Mouse (Mus musculus) common myeloid progenitor, adult 5-6 weeks (primary cell): ENCODE data around the gene Larp4. TPM values are rescaled to one million over a fixed set of nuclear protein-coding genes. Genes with fewer than 3 reads are reported as not detected.
"Not testable (repeated sequence)": the region's sequence is repeated elsewhere in the genome, so short reads cannot be mapped to it uniquely, and the experiment has no call there.

Experiments
- ATAC-seq: replicated peaks from 2 replicates; pipeline ENCODE4 v1.8.0; 2016; ENCODE audit warnings: low read depth, mild to moderate bottlenecking, moderate TSS enrichment, inconsistent platforms; ENCODE audit not compliant: poor library complexity, severe bottlenecking
- total RNA-seq: library from RNA; stranded (forward); fragments of 200-1000, 187-1606 nt; gene quantifications from 2 replicates; pipeline ENCODE4 v1.2.3, GENCODE M21; 2017

The Larp4 gene
- 99.0 and 109 TPM in 2 replicates for total RNA-seq

- not testable (repeated sequence) for ATAC-seq
Observed at GRCm38 (mm10) chr15:99969765-99970164, at the start of gene Larp4. TSS of gene Larp4 (plus strand) at chr15:99970065.

DNA sequence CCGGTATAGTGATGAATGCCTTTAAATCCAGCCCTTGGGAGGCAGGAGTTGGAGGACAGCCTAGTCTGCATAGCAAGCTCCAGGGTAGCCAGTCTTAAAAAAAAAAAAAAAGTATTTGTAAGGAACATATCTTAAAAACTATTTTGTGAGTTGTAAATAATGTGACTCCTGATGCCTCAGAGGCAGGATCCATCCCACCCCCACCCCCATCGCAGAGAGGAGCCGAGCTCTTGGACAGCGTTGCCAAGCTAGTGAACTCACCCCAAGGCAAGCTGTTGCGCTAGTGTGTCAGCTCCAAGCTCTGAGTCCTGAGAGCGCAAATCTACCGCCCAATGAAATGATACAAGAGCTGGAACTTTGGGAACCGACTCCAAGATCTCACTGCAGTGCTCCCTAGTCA lies 38.6 kb upstream of the Larp4 start:
- no peak for ATAC-seq

DNA sequence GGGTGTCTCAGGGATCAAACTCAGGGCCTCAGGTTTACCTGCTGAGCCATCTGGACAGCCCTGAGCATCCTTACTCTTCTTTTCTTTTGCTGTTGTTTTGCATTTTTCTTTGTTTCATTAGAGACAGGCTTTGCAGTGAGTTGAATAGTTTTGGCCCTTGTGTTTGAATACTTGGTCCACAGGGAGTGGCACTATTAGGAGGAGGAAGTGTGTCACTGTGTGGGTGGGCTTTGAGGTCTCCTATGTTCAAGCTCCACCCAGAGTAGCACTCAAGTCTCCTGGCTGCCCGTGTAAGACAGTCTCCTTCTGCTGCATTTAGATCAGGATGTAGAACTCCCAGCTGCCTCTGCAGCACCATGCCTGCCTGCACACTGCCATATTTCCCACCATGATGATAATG lies 35.4 kb upstream of the Larp4 start:
- no peak for ATAC-seq

DNA sequence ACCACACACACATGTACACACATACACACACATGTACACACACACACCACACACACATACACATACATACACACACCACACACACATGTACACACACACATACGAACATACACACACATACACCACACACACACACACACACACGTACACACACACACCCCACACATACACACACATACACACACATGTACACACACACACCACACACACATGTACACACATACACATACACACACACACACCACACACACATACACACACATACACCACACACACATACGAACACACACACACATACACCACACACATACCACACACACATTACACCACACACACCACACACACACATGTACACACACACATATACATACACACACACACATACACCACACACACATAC lies 33.2 kb upstream of the Larp4 start:
- ATAC-seq, result no peak

DNA sequence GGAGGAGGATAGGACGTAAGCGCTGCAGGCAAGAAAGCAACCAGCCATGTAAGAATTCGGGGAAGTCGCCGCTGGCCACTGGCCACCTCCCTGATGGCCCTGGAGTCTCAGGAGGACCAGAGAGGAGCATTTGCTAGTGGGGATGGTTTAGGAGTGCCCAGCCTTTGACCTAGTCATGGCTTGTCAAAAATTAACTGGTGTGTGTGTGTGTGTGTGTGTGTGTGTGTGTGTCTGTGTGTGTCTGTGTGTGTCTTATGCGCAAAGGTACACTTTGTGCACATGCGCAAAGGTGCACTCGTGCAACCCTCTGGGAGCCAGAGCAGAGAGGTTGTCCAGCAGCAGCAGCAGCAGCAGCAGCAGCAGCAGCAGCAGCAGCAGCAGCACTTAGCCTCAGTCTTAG lies 32.0 kb upstream of the Larp4 start:
- no peak for ATAC-seq

DNA sequence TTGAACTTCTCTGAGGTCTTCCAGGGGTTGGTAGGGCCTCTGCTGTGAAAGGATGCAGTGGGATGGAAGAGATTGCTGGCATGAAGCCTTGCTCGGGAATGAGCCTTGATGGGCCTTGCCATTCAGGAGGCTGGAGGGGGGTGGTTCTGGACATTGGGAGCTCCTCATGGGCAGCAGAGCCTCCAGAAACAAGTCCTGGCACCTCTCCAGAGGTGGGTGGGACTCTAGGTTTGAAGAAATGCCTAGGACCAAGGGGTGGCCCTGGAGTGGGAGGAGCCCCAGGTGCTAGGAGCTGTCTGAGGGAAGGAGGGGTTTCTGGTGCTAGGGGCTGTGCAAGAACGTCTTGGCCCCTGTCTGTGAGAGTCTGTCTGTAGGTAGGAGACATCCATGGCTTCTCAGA lies 29.4 kb upstream of the Larp4 start:
- no peak for ATAC-seq

- no peak for ATAC-seq
Observed at GRCm38 (mm10) chr15:99940970-99941630, 28.8 kb upstream of the Larp4 start.

DNA sequence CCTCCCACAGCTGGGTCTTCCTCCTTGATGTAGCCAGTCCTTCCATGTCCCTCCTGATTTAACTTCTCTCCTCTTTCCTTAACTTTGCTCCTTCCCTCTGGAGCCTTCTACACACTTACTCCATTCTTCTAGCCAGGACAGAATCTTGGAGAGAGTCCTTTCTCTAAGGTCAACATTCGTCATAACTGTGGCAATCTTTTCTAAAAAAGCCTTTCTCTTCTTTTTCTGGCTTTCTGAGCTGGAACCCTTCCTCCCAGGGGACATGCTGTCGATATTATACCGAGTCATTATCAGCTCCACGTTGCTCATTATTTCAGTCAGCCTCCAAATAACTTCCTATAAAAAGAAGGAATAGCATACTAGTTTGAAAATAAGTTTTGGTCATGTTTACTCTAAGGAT lies 14.5 kb upstream of the Larp4 start:
- no peak for ATAC-seq

DNA sequence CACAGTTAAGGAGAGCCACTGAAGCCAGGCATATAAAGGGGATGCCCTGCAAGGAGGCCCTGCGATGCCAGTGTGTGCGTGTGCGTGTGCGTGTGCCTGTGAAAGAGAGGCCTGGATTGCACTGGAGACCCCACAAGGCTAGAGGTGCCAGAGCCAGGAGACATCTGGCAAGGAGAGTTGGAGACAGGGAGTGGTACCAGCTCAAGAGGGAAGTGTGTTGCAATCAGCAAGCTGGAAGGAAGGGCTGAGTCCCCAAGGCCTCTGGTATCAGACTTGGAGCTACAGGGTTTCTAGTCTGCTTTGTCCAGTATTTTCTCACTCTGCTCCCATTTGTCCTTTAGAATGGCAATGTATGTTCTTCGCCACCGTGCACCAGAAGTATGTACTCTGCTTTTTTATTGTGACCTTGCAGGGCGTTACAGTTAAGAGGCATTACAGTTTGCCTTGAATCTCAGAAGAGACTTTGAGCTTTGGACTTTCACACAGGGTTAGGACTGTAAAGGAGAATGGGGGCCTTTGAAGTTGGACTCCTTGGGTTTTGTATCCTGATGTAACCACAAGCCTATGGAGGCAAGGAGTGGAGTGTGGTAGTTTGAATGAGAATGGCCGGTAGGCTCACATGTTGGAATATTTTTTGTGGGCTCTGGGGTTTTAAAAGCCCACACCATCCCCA lies 4.6 kb upstream of the Larp4 start:
- no peak for ATAC-seq

DNA sequence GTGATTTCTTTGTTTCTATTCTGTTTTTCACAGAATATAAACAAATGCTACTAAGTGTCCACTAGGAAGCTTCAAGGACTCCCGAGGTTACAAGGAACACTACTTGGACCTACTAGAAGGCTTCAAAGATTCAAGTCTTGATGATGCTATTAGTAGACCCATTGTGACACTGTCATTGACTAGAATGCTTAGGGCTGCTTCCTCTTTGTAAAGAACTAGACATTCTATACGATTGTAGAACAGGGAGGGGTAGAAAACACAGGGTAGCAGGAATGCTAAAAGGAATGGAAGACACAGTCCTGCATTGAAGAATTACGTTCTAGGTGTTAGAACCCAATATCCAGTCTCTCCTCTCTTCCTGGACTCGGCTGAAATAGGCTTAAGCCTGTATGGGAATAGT lies 2.9 kb upstream of the Larp4 start, which contains the start of gene Fam186a:
TSS of gene Fam186a (minus strand) at position 101 of the 400 bp plus-strand sequence.
- ATAC-seq, result no peak

- no peak for ATAC-seq
Observed at GRCm38 (mm10) chr15:99970606-99971005, 741 bp downstream of the Larp4 start.

DNA sequence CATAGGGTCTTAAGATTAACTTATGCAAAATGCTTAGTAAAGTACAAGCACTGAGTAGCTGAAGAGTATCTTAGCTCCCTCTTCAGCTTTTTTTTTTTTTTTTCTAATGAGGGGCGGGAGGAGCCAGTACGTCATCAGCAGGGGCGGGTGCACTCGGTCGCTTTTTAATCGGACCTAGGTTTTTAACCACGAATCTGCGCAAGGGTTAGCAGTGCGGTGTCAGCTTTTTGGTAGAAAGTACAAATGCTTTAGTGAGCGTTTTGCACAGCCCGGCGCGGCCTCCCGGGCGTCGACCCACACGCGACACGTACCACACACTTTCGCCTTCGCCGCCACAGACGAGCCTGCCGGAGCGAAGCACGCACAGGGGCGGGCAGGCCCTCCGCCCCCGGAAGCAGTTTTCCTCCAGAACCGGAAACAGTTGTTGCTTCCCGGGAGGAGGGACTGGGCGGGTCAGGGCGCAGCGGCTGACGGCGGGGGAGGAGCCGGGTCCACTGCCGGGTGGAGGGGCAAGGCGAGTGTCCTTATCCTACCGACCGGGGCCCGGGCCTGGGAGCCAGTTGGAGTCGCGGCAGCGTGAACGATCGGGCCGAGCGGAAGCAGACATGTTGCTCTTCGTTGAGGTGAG lies 2.6 kb downstream of the Larp4 start:
- ATAC-seq, result peak; percentile 94

DNA sequence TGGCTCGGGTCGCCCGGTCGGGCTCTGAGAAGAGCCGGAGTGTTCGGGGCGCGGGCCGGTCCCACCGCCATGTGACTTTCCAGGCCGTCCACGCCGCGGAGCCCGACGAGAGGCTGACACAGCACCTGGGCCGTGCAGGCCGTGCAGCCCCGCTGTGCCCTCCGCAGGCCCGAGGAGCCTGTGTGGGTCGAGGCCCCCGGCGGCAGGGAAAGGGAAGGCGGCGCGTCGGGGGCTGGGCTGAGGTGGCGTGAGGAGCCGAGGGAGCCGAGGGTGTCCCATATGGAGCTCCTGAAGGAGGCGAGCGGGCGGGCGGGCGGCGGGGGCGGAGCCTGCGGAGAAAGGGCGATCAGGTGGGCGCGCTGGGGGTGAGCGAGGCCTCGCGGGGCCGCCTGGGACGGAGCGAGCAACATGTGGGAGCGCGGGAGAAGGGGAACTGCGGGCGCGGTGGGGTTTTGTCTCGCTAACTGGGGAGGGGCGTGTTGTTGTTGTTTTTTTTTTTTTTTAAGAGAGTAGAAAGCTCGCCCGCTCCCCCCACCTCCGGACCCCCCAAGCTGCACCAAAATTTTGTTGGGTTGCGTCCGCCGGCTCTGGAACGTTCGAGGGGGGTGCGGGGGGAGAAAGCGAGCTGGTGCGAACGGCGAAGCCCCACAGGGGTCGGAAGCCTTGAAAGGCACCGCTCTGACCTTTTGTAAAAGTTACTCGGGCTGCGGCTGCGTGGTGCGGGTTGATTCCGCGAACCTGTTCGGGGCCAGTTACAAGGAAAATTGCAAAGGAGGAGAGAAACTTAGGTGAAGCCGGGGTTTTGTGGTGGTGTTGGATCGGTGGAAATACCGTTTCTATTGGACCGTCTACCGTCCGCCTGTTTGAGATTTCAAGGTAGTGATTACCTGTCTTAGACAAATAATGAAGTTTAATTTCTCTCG lies 3.4 kb downstream of the Larp4 start:
- peak; percentile 40 for ATAC-seq

GRCm38 (mm10) chr15:99974476-99975220 lies 4.8 kb downstream of the Larp4 start:
- no peak for ATAC-seq

DNA sequence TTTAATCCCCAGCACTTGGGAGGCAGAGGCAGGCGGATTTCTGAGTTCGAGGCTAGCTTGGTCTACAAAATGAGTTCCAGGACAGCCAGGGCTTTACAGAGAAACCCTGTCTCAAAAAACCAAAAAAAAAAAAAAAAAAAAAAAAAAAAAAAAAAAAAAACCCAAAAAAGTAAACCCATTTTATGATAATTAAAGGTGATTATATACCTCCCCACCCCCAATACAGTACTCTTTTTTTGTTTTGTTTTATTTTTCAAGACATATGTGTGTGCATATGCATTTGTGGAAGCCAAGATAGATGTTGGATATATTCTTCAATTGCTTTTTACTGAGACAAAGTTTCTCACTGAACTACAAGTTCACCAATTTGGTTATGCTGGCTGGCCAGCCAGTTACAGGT lies 6.3 kb downstream of the Larp4 start:
- ATAC-seq, result not testable (repeated sequence)

DNA sequence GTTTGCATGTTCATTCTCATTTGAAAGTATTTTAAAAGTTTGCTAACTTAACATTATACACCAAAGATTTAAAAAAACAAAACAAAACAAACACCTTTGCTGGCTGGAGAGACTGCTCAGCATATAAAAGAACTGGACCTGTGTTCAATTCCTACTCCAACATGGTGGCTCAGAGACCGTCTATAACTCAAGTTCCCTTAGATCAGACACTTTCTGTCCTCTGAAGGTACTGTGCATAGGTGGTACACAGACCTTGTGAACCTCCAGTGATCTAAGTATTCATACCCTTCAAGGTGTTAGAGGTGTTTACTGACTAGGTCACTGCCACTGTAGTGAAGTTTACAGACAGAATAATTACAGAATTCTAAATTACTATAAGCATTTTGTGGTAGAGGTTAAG lies 9.4 kb downstream of the Larp4 start:
- ATAC-seq, result no peak

GRCm38 (mm10) chr15:99979715-99980114 lies 9.8 kb downstream of the Larp4 start:
- no peak for ATAC-seq

DNA sequence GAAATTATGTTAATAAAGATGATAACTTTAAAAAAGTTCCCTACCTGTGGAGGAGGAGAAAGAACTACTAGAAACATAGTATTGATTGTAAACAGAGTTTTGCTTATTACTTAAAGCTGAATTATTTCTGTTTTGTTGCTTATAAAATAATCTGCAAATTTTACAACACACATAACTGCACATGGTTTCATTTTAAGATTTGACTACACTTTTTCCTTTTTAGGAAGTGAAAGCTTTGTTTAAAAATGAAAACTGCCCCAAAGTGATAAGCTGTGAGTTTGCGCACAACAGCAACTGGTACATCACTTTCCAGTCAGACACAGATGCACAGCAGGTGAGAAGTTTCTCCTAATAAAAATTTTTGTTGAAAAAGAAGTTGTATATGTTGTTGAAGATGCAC lies 23.2 kb downstream of the Larp4 start:
- no peak for ATAC-seq

DNA sequence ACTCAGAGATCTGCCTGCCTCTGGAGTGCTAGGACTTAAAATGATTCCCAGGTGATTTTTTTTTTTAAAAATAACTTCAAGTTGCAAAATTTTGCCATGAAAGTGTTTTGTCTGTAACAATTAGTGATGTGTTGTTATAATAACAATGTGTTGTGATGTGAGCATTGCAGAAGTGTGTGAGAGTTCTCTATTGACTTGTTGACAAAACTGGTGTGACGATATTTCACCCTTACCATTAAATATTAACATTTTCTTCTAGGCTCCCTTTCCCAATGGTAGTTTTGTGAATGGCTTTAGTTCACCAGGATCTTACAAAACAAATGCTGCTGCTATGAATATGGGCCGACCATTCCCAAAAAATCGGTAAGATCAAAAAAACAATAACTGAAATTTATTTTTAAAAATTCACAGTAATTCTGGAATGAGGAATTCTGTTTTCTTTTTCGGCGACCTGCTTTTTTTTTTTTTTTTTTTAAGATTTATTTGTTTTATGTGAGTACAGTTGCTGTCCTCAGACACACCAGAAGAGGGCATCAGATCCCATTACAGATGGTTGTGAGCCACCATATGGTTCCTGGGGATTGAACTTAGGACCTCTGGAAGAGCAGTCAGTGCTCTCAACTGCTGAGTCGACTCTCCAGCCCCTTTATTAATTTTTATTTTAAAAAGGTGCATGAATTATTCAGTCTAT lies 27.4 kb downstream of the Larp4 start:
- ATAC-seq, result no peak
